Mouse (Mus musculus): ENCODE results near the gene B4galnt4.
A peak's percentile ranks its signal among the peaks of the same experiment; 100 is the strongest.

The B4galnt4 gene

GRCm38 (mm10) chr7:141041661-141042060 is 19.2 kb upstream of the B4galnt4 start:
- peak; percentile 95 for DNase-seq (ENCODE audit: low spot score)

GRCm38 (mm10) chr7:141042539-141042938 is 18.4 kb upstream of the B4galnt4 start:
- no peak for DNase-seq (ENCODE audit: low spot score)

- DNase-seq (ENCODE audit: low spot score): peak; percentile 58
Observed at GRCm38 (mm10) chr7:141046931-141047580, 13.8 kb upstream of the B4galnt4 start.

- DNase-seq (ENCODE audit: low spot score): peak; percentile 96
Observed at GRCm38 (mm10) chr7:141047581-141048225, 13.2 kb upstream of the B4galnt4 start.

GRCm38 (mm10) chr7:141048226-141049218 is 12.4 kb upstream of the B4galnt4 start:
- DNase-seq (ENCODE audit: low spot score): peak; percentile 97

GRCm38 (mm10) chr7:141049326-141049725 is 11.6 kb upstream of the B4galnt4 start:
- peak; percentile 72 for DNase-seq (ENCODE audit: low spot score)

GRCm38 (mm10) chr7:141051060-141051685 is 9.7 kb upstream of the B4galnt4 start:
- no peak for DNase-seq (ENCODE audit: low spot score)

GRCm38 (mm10) chr7:141052016-141052415 is 8.9 kb upstream of the B4galnt4 start:
- peak; percentile 41 for DNase-seq (ENCODE audit: low spot score)

- DNase-seq (ENCODE audit: low spot score): peak; percentile 58
Observed at GRCm38 (mm10) chr7:141052421-141052820, 8.5 kb upstream of the B4galnt4 start.

- no peak for DNase-seq (ENCODE audit: low spot score)
Observed at GRCm38 (mm10) chr7:141055785-141056184, 5.1 kb upstream of the B4galnt4 start.

- DNase-seq (ENCODE audit: low spot score): no peak
Observed at GRCm38 (mm10) chr7:141056976-141057375, 3.9 kb upstream of the B4galnt4 start.

GRCm38 (mm10) chr7:141057541-141057940 is 3.4 kb upstream of the B4galnt4 start:
- peak; percentile 15 for DNase-seq (ENCODE audit: low spot score)

- DNase-seq (ENCODE audit: low spot score): no peak
Observed at GRCm38 (mm10) chr7:141058601-141059341, 2.1 kb upstream of the B4galnt4 start.

GRCm38 (mm10) chr7:141059929-141060328 is 975 bp upstream of the B4galnt4 start:
- no peak for DNase-seq (ENCODE audit: low spot score)

- DNase-seq (ENCODE audit: low spot score): no peak
Observed at GRCm38 (mm10) chr7:141061269-141061692, 377 bp downstream of the B4galnt4 start.

- DNase-seq (ENCODE audit: low spot score): no peak
Observed at GRCm38 (mm10) chr7:141062525-141062924, 1.6 kb downstream of the B4galnt4 start.

GRCm38 (mm10) chr7:141063353-141063752 is 2.4 kb downstream of the B4galnt4 start:
- DNase-seq (ENCODE audit: low spot score): no peak

- DNase-seq (ENCODE audit: low spot score): no peak
Observed at GRCm38 (mm10) chr7:141064175-141064574, 3.3 kb downstream of the B4galnt4 start.

- no peak for DNase-seq (ENCODE audit: low spot score)
Observed at GRCm38 (mm10) chr7:141064576-141064975, 3.7 kb downstream of the B4galnt4 start.

- DNase-seq (ENCODE audit: low spot score): no peak
Observed at GRCm38 (mm10) chr7:141068351-141068750, 7.4 kb downstream of the B4galnt4 start.

Data from adipocyte (in vitro differentiated cells).